Mouse (Mus musculus) cerebellum, postnatal 25 days (tissue): ENCODE measurements around the gene Rexo4.

Source experiments
- DNase-seq, 2 experiments: peaks; one replicate each; pipeline ENCODE4 v3.0.0; 2021; ENCODE audit warnings: mixed read lengths in 2 of 2

Gene Rexo4

DNA sequence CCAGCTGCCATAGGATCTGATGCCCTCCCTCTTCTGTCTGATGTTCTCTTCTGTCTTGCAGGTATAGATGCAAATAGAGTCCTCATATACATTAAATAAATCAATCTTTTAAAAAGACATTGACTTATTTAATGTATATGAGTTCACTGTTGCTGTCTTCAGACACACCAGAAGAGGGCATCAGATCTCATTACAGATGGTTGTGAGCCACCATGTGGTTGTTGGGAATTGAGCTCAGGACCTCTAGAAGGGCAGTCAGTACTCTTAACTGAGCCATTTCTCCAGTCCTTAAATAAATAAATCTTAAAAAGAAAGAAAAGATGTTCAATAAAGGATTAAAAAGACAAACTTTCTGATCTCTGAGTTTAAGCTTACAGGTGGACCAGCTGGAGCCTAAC, 54.8 kb downstream of the Rexo4 start:
- DNase-seq = no peak

- DNase-seq = no peak
These were observed 55.3 kb downstream of the Rexo4 start for GRCm38 (mm10) chr2:26908710-26909386.

- peak in 1 of 2 experiments; percentile 60 for DNase-seq
These were observed 57.1 kb downstream of the Rexo4 start for GRCm38 (mm10) chr2:26907109-26907508.

DNA sequence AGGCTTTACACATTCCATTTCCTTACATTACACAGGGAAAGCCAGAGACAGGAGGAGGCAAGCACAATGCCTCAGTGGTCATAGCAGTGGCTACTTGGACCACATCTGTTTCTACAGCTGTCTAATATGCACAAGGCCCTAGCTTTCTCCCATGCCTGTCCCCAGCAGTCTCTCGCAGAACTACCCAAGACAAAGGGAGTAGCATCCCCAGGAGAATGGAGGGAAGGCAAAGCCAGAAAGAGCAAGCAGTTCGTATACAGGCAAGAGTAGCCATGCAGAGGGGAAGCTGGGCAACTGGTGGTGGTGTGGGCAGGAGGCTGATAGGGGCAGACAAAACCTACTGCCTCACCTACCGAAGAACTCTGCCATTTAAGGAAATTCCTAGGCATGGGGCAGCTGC, 57.8 kb downstream of the Rexo4 start:
- DNase-seq = no peak

DNA sequence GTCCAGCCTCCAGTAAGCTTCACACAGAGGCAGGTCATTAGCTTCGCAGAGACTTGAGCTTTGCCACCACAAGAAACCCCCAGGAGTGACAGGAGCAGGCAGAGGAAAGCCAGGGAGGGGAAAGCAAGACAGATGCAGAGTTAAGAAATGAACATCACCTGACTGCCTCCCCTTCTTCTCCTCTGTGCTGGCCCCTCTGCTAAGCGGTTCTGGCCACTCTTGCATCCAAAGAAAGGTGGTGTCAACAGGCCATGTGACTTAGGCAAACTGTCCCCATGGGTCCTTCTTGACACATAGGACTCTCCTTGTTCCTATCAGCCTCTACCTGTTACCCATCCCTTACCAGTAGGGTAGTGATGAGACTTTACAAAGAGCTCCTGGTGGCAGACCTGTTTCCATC, 58.2 kb downstream of the Rexo4 start:
- no peak for DNase-seq
